Mouse (Mus musculus) embryonic stem cell, embryonic (primary cell): ENCODE data around the gene 1700067K01Rik.
"Not testable (repeated sequence)": the region's sequence is repeated elsewhere in the genome, so short reads cannot be mapped to it uniquely, and the experiment has no call there.

Source experiments
- CTCF ChIA-PET, 4 experiments: fragments of 300-600 bp in 2 of 4; fragments of 350-600 bp in 2 of 4; sonication (Branson Sonifier 250); formaldehyde crosslinking; loops; one replicate each; lab custom pipeline; 2022; ENCODE audit warnings: inconsistent platforms in 2 of 4; lab: Charles Lee
- POLR2A ChIA-PET, 4 experiments: fragments of 300-600 bp in 2 of 4; fragments of 350-600 bp in 2 of 4; sonication (Branson Sonifier 250); formaldehyde crosslinking; loops; one replicate each; lab custom pipeline; 2022; ENCODE audit warnings: antibody characterized with exemption in 4 of 4, inconsistent platforms in 1 of 4; lab: Charles Lee

1700067K01Rik gene

DNA sequence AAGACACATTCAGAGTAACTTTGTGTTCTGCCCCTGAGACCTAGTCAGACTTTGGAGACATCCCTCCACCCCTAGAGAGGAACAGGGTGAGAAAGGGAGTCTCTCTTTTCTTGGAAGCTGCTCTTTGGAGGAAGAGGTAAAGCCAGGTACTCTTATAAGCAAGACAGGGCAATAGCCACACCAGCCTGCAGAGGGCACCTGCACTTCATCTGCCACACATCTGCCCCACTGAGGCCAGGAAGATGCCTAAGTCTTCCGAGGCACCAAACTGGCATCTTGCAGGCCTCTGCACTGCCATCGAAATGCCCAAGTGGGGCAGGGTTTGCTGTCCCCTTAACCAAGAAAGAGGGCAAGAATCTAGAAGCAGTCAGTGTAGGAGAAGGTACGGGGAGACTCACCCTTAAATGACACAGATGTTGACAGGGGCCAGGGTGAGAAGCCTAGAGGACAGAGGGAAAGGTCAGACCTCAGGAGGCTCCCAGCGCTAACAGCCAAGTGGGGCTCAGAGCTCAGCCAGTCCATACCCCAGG, 25.1 kb upstream of the 1700067K01Rik start:
- ChIA-PET POLR2A (interaction anchor here (0.6 to 2.9 kb wide), 8 partner anchors 11 to 1061 kb away, joined by 3 to 11 read pairs (median 3); partner anchors contain the start of genes Asf1b (in 3 of the 4), Gm10644 (in 3 of the 4), 1700067K01Rik (in 1 of the 4) and Tnpo2 (in 1 of the 4)), CTCF (interaction anchor here in 2 of 4 experiments (0.6 to 4.4 kb wide), 4 partner anchors 21 to 179 kb away, joined by 3 to 21 read pairs (median 6); partner anchors contain the start of genes 1700067K01Rik (in 1 of the 2), Asf1b (in 1 of the 2) and Gm10644 (in 1 of the 2))

DNA sequence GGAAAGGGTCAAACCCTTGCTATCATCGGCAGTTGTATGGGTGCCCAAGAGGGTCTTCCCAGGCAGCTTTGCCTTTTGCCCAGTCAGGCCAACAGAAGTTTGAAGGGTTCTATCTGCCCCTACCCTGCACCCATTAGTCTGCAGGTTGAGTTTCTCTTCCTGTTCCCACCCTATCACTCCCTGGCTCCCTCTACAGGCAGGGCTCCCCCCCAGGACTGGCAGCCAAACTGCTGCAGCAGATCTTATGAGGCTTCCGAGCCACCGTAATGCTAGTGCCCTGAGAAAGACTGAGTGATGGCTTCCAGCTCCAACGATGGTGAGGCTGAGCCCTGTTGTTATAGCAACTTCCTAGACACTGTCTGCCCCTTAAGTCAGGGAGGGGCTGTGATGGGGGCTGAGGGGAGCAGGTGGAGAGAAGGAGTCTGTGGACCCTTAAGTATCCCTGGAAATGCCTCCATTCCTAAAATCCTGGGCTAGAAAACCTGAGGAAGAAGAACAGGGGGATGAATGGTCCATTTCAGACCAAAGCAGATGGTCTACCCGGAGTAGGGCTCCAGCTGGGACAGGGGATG, 24.4 kb upstream of the 1700067K01Rik start:
- CTCF ChIA-PET = interaction anchor here in 3 of 4 experiments (0.6 to 4.4 kb wide), 6 partner anchors 11 to 194 kb away, joined by 3 to 21 read pairs (median 4); partner anchors contain the start of genes 1700067K01Rik (in 1 of the 3), Asf1b (in 1 of the 3) and Gm10644 (in 1 of the 3)

DNA sequence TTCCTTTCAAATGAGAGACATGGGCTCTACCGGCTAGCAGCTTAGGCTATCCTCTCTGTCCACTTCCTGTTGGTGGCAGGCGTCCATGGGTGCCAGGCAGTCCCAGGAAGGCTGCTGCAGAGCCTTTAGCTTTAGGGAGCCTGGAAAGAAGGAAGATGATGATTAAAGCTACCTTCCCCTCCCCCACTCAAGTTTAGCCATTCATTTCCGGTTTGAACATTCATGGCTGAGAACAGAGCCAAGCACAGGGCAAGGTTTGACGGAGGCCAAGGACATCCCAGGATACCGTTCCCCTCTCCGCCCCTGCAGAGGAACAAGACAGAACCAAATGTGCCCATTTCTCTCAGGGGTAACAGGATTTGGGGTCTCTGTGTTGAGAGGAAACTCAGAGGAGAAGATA, 23.7 kb upstream of the 1700067K01Rik start:
- ChIA-PET CTCF (interaction anchor here in 3 of 4 experiments (0.6 to 4.4 kb wide), 5 partner anchors 11 to 195 kb away, joined by 3 to 21 read pairs (median 4); partner anchors contain the start of genes 1700067K01Rik (in 1 of the 3), Asf1b (in 1 of the 3) and Gm10644 (in 1 of the 3)), POLR2A (interaction anchor here in 3 of 4 experiments (0.5 to 2.9 kb wide), 7 partner anchors 10 to 237 kb away, joined by 3 to 11 read pairs (median 3); partner anchors contain the start of genes Asf1b (in 3 of the 3), Gm10644 (in 3 of the 3), 1700067K01Rik (in 1 of the 3) and Adgre5 (in 1 of the 3))

More for the DNA sequence above, 24.4 kb upstream of the 1700067K01Rik start:
- POLR2A ChIA-PET = interaction anchor here in 3 of 4 experiments (1.0 to 2.9 kb wide), 6 partner anchors 10 to 22 kb away, joined by 3 to 11 read pairs (median 4); partner anchors contain the start of genes Asf1b (in 3 of the 3) and Gm10644 (in 3 of the 3)

DNA sequence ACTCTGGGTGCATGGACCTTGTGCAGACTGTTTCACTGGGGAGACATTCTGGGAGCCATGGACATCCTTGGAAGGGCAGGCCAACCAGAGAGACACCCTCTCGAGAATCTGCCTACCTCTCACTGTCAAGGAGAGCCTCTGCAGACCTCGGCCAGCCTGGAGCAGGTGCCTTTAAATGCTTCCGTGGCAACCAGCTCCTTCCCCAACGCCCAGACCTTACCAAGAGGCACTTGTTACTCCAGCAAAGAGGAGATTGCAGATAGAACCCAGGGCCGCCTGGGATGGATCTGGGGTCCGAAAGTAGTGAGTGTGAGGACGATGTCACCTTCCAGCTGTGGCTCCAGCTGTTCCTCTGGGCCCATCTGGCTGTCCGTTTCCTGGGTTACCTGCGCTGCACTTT, 23.1 kb upstream of the 1700067K01Rik start:
- ChIA-PET CTCF (interaction anchor here in 2 of 4 experiments (1.1 to 4.4 kb wide), 3 partner anchors 10 to 46 kb away, joined by 4 to 21 read pairs (median 4); partner anchors contain the start of genes Asf1b (in 1 of the 2) and Gm10644 (in 1 of the 2)), POLR2A (interaction anchor here in 3 of 4 experiments (0.5 to 2.9 kb wide), 7 partner anchors 9 to 237 kb away, joined by 3 to 11 read pairs (median 3); partner anchors contain the start of genes Asf1b (in 3 of the 3), Gm10644 (in 3 of the 3), 1700067K01Rik (in 1 of the 3) and Adgre5 (in 1 of the 3))

DNA sequence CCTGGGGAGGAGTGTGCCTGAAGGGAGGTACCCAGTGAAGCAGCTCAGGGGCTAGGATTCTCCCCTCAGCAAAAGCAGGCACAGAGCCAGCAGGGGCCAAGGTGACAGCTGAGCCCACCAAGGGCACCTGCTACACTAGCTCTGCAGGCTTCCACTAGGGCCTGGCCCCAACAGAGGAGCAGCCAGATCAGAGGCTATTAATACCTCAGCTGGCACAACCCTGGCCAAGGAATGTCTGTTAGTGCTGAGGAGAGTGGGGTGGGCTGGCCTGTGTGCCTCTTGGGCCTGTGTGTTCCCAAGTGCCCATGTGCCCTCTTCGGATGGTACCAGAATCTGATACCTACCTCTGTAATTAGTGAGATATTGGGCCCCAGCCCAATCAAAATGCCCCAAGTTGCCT, 21.1 kb upstream of the 1700067K01Rik start:
- CTCF ChIA-PET = interaction anchor here in 2 of 4 experiments (1.0 to 2.0 kb wide), 3 partner anchors 25 to 44 kb away, joined by 3 to 6 read pairs (median 3); partner anchors contain the start of genes Asf1b (in 2 of the 2) and Gm10644 (in 2 of the 2)
- POLR2A ChIA-PET = interaction anchor here in 2 of 4 experiments (1.1 to 1.6 kb wide), 2 partner anchors 20 to 25 kb away, joined by 3 to 4 read pairs; partner anchors contain the start of genes Asf1b (in 1 of the 2) and Gm10644 (in 1 of the 2)

DNA sequence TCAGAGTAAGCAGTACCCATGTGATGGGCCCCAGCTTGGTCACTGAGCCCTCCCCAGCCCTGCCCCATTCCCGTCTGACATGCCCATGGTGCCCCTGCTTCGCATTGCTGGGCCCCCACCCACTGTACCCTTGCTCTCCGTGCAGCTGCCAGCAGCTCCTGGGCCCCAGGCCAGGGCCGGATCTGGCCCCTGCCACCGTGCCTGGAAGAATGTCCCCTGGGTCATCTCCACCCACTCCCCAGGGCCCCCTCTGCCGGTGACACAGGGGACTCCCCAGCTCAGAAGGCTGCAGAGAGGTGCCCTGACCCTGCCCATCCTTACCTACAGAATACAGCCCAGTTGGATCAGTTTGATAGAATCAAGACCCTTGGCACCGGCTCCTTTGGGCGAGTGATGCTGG, 20.5 kb upstream of the 1700067K01Rik start:
- ChIA-PET CTCF (interaction anchor here in 3 of 4 experiments (0.5 to 2.0 kb wide), 4 partner anchors 9 to 44 kb away, joined by 3 to 6 read pairs (median 4); partner anchors contain the start of genes Asf1b (in 2 of the 3) and Gm10644 (in 2 of the 3)), POLR2A (interaction anchor here in 2 of 4 experiments (1.1 to 1.6 kb wide), 2 partner anchors 19 to 26 kb away, joined by 3 to 4 read pairs; partner anchors contain the start of genes Asf1b (in 1 of the 2) and Gm10644 (in 1 of the 2))

DNA sequence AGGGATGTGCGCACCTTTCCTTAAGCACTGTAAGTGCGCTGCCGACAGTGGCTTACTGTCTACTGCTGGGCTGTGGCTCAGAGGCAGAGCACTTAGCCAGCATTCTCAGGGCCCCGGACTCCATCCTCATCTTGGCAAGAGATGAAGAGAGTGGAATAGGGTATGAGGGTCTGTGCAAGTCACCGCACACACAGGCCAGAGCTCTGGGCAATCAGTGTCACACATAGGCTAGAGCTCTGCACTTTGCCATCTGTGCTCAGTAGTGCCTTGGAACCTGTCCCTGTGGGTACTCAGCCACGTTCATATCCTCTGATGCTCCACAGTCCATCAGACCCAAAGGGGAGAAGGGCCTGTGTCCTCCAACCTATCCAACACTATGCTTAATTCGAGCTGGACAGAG, 19.8 kb upstream of the 1700067K01Rik start:
- POLR2A ChIA-PET = no interaction called here
- CTCF ChIA-PET = interaction anchor here in 2 of 4 experiments (0.5 to 1.0 kb wide), 2 partner anchors 8 to 26 kb away, joined by 3 to 6 read pairs; partner anchors contain the start of genes Asf1b (in 1 of the 2) and Gm10644 (in 1 of the 2)

DNA sequence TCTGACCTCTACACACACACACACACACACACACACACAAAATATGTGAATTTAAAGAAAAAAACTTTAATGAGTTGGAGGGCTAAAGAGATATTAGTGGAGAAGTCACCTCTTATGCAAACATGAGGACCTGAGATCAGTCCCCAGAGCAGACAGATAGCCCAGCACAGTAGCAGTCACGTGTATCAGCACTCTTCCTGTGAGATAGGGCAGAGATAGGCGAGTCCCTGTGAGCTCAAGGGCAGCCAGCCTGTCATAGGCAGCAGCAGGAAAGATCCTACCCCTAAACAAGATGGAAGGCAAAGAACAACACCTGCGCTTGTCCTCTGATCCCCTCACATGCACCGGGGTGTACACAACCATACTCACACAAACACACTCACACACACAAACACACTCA, 18.9 kb upstream of the 1700067K01Rik start:
- ChIA-PET POLR2A (no interaction called here), CTCF (no interaction called here)

DNA sequence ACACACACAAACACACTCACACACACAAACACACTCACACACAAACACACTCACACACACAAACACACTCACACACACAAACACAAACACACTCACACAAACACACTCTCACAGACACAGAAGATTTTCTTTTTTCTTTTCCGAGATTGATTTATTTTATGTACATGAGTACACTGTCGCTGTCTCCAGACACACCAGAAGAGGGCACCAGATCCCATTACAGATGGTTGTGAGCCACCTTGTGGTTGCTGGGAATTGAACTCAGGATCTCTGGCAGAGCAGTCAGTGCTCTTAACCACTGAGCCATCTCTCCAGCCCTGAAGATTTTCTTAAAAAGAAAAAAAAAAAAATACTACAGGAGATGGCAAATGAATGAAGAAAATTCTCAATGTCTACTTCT, 18.1 kb upstream of the 1700067K01Rik start:
- CTCF ChIA-PET, POLR2A ChIA-PET: not testable (repeated sequence)

DNA sequence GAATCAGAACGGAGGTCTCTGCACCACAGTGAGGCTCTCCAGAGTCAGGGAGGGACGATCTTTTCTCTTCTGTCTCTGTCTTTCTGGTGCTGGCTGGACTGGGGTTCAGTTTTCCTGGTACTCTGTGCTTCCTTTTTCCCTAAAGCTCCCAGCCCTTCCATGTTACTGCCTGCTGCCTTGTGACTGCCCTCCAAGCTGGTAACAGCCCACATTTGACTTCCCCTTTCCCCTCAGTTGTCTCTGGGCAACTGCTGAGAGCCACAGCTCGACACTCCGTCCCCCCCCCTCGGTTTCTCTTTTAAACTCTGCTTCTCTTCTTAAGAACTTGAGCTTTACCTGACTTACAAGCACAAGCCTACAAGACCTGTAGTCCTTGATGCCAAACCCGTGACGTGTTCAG, 12.1 kb upstream of the 1700067K01Rik start:
- CTCF ChIA-PET = interaction anchor here in 3 of 4 experiments (0.6 to 1.9 kb wide), 5 partner anchors 8 to 95 kb away, joined by 3 to 6 read pairs (median 4); partner anchors contain the start of gene Asf1b (in 1 of the 3)
- POLR2A ChIA-PET = interaction anchor here in 3 of 4 experiments (0.6 to 3.9 kb wide), 7 partner anchors 10 to 85 kb away, joined by 3 to 17 read pairs (median 3); partner anchors contain the start of genes 1700067K01Rik (in 1 of the 3), Asf1b (in 1 of the 3) and Gm10644 (in 1 of the 3)

DNA sequence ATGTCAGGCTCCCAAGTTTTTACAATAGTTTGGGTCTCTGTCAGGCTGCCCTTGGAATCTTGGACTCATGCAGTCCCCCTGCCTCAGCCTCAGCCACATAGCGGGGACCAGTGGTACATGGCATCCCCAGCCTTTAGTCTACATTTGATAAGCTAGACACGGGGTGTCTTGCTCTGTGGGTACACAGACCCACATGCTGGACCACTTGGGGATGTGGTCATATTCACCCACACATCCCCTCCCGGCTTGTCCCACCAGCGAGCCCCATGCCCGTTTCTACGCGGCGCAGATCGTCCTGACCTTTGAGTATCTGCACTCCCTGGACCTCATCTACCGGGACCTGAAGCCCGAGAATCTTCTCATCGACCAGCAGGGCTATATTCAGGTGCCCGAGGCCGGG, 11.1 kb upstream of the 1700067K01Rik start:
- ChIA-PET CTCF (no interaction called here), POLR2A (no interaction called here)

DNA sequence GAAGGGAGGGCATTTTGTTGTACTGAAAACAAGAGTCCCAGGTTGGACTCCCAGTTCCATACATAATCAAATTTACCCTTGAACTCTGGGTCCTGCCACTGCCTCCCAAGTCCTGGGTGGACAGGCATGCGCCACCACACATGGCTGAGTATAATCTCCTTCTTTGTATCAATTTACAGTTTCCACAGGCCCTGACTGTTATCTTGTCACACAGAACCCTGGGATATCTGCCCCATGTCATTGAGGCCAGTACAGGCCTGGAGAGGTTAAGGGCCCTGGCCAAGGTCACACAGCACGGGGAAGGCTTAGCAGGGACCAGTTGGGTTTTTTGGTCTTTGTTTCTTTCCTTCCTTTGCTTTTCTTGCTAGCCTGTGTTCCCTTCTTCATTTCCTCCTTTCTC, 8.8 kb upstream of the 1700067K01Rik start:
- ChIA-PET CTCF (no interaction called here), POLR2A (no interaction called here)

DNA sequence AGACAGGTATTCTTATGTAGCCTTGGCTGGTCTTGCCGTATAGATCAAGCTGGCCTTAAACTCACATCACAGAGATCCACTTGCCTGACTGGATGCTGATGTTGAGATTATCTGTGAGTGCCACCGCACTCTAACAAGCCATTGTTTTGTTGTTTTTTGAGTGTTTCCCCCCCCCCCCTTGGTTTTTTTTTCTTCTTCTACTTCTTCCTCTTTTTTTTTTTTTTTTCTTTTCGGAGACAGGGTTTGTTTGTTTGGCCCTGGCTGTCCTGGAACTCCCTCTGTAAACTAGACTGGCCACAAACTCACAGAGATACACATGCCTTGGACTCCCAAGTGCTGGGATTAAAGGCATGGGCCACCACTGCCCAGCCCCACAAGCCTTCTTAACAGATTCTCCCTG, 7.3 kb upstream of the 1700067K01Rik start:
- ChIA-PET CTCF (interaction anchor here in 1 of 4 experiments (0.5 kb wide), 1 partner anchor 24 kb away, joined by 3 read pairs; no protein-coding TSS in a partner anchor), POLR2A (interaction anchor here in 2 of 4 experiments (0.7 to 1.8 kb wide), 5 partner anchors 9 to 504 kb away, joined by 3 to 7 read pairs (median 4); partner anchors contain the start of genes Asf1b (in 2 of the 2) and Gm10644 (in 2 of the 2))

DNA sequence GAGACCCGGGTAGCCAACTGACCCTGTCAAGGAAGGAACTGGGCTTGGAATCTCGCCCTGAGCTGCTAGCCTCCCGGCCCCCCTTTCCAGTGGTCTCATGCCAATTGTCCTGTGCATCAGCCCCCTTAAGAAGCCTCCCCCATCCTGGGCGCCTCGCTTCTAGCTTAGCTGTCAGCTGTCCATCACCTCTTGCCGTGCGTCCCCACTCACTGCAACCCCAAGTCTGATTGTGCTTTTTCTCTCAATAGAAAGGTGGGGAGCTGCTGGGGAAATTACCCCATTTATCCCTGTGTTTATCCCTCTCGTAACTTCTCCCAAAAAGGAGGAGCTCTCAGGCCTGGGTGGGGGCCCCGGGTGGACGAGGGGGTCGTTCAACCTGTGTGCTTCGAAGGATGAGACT, 5.3 kb upstream of the 1700067K01Rik start:
- POLR2A ChIA-PET = interaction anchor here in 3 of 4 experiments (0.7 to 3.3 kb wide), 4 partner anchors 13 to 281 kb away, joined by 3 to 20 read pairs (median 4); partner anchors contain the start of genes Ddx39 (in 2 of the 3), Asf1b (in 1 of the 3) and Gm10644 (in 1 of the 3)

DNA sequence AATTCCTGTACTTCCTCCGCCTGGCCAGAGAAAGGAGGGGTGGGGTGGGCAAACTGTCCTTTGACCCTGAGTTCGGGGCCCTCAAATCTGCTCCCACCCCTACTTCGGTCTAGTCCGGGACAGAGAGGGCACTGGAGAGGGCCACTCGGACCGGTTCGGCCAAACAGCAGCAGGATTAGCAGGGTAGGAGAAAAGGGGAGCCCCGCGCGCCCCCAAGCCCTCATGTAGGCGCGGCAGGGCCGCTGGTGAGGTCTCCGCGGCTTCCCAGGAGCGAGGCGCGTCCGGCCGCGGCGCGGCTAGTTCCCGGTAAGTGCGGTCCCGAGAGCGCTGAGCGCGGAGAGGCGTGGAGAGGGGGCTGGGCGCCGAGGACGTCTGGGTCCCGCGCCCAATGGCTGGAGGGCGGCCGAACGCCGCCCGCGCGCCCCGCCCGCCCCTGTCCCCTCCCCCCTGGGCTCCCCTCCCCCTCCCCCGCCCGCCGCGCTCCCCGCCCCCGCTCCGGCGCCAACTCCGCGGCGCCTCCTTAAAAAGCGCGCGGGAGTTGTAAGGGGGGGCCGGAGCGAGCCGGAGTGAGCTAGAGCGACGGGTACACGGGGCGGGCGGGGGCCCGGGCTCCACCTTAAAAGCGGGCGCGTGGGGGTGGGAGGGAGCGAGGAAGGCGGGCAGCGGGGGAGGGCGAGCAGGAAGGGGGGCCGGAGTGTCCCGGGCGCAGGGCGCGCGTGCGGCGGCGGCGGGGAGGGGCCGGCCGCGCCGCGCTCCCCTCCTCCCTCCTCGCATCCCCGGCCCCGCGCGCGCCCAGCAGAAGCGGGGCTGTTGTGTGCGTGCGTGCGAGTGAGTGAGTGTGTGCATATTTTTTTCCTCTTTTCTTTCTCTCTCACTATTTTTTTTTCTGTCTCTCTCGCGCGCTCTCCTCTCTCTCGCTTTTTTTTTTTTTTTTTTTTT, 4.5 kb upstream of the 1700067K01Rik start:
- POLR2A ChIA-PET = interaction anchor here in 3 of 4 experiments (0.6 to 3.3 kb wide), 11 partner anchors 9 to 282 kb away, joined by 3 to 20 read pairs (median 3); partner anchors contain the start of genes Asf1b (in 1 of the 3), Ddx39 (in 1 of the 3), Gm10644 (in 1 of the 3) and Rfx1 (in 1 of the 3)
- CTCF ChIA-PET = interaction anchor here in 2 of 4 experiments (0.6 to 1.8 kb wide), 7 partner anchors 11 to 542 kb away, joined by 3 to 14 read pairs (median 5); partner anchors contain the start of genes Asf1b (in 2 of the 2) and Gm10644 (in 2 of the 2)

More for the DNA sequence above, 5.3 kb upstream of the 1700067K01Rik start:
- CTCF ChIA-PET = no interaction called here
